Comparison of ENCODE assay signal across 10 mouse cellular contexts in the genomic region with DNA sequence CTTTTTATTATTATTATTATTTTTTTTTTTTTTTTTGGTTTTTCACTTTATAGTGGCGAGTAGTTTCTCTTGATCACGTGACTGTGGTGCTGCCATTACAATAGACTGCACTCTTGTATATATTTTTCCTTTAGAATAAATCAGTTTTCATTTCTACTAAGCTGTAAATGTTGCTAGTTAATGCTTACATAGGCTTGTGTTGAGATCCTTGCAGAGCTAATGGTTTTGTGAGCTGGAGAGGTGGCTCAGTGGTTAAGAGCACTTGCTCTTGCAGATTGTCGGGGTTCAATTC. TPM values are rescaled to one million over a fixed set of nuclear protein-coding genes. Genes with fewer than 3 reads are reported as not detected.
A peak's percentile ranks its signal among the peaks of the same experiment; 100 is the strongest.
DNase-seq lines count a peak whose midpoint lies in the region; ATAC-seq and TF ChIP-seq lines count a peak whose summit lies in the region.
"Had no signal": no experiment of that assay in that cellular context is flagged by ENCODE, and none has a peak within 500 bp of the region (broad histone marks: within the 10 kb centered on the region; RNA-seq: fewer than 3 reads in every experiment).

No protein-coding gene starts in this region.

- no peak for ATAC-seq in embryonic facial prominence, embryonic 12.5 days (ENCODE audit: insufficient number of reproducible peaks, insufficient read depth, low FRiP score, low TSS enrichment)
- ATAC-seq in intestine, embryonic 15.5 days: no peak
- no peak for ATAC-seq in neural tube, embryonic 12.5 days (ENCODE audit: low FRiP score, low read depth)

- H3K9me3 ChIP-seq in embryonic facial prominence, embryonic 12.5 days: no peaks in the 10 kb centered on the region
- no peaks in the 10 kb centered on the region for H3K9me3 ChIP-seq in intestine, embryonic 15.5 days
- H3K9me3 ChIP-seq in neural tube, embryonic 12.5 days: no peaks in the 10 kb centered on the region

- no peak for TF ChIP-seq CTCF in layer of hippocampus, adult 2 months (conservative IDR thresholded peaks at IDR 0.05)

- H3K27me3 ChIP-seq in embryonic facial prominence, embryonic 12.5 days: no peaks in the 10 kb centered on the region
- H3K27me3 ChIP-seq in intestine, embryonic 15.5 days (replicated peaks): no peaks in the 10 kb centered on the region
- no peaks in the 10 kb centered on the region for H3K27me3 ChIP-seq in neural tube, embryonic 12.5 days (replicated peaks)

- H3K9ac ChIP-seq in embryonic facial prominence, embryonic 12.5 days: no peak overlapping the region; the same call in 1 of the 2 replicates
- H3K9ac ChIP-seq in intestine, embryonic 15.5 days: no peak overlapping the region
- no peak overlapping the region for H3K9ac ChIP-seq in neural tube, embryonic 12.5 days

- 89% methylated on average over 3 of the region's 3 CpGs for WGBS in embryonic facial prominence, embryonic 12.5 days
- 75% methylated on average over 3 of the region's 3 CpGs for WGBS in intestine, embryonic 15.5 days
- WGBS in neural tube, embryonic 12.5 days: 76% methylated on average over 3 of the region's 3 CpGs

- H3K4me3 ChIP-seq in layer of hippocampus, adult 2 months: peak overlapping the region; percentile 70
- peak overlapping the region; percentile 77 for H3K4me3 ChIP-seq in embryonic facial prominence, embryonic 12.5 days
- H3K4me3 ChIP-seq in intestine, embryonic 15.5 days (replicated peaks): peak overlapping the region; percentile 58
- no peak overlapping the region for H3K4me3 ChIP-seq in neural tube, embryonic 12.5 days

- no peak for DNase-seq in layer of hippocampus, adult 2 months (ENCODE audit: low spot score in 2 of 2)
- no peak for DNase-seq in layer of hippocampus, adult 9-10 months (ENCODE audit: low spot score)
- no peak for DNase-seq in spleen, postnatal 4 days (ENCODE audit: low spot score in 2 of 2)
- DNase-seq in layer of hippocampus, adult 9-11 months: no peak
- no peak for DNase-seq in lung, adult 18-20 months

- H3K36me3 ChIP-seq in embryonic facial prominence, embryonic 12.5 days: no peaks in the 10 kb centered on the region
- peaks cover 5% of the 10 kb centered on the region; the same call in 1 of the 2 replicates for H3K36me3 ChIP-seq in intestine, embryonic 15.5 days
- H3K36me3 ChIP-seq in neural tube, embryonic 12.5 days: no peaks in the 10 kb centered on the region

- H3K4me1 ChIP-seq in embryonic facial prominence, embryonic 12.5 days: 0 out of 2 replicates have a peak, but pooled peaks cover 5% of the 10 kb centered on the region
- no peaks in the 10 kb centered on the region; the same call in 1 of the 2 replicates for H3K4me1 ChIP-seq in intestine, embryonic 15.5 days (replicated peaks)
- H3K4me1 ChIP-seq in neural tube, embryonic 12.5 days: 0 out of 2 replicates have a peak, but pooled peaks cover 8% of the 10 kb centered on the region

- H3K27ac ChIP-seq in layer of hippocampus, adult 2 months: peak overlapping the region; percentile 83
- H3K27ac ChIP-seq in embryonic facial prominence, embryonic 12.5 days: no peak overlapping the region
- H3K27ac ChIP-seq in intestine, embryonic 15.5 days: 0 out of 2 replicates have a peak overlapping the region, but pooled peaks have one; percentile 92
- H3K27ac ChIP-seq in neural tube, embryonic 12.5 days: no peak overlapping the region

- H3K4me2 ChIP-seq in embryonic facial prominence, embryonic 12.5 days (replicated peaks): peak overlapping the region; percentile 84
- H3K4me2 ChIP-seq in intestine, embryonic 15.5 days (replicated peaks): peak overlapping the region; percentile 81
- peak overlapping the region; percentile 96 for H3K4me2 ChIP-seq in neural tube, embryonic 12.5 days (replicated peaks)

RNA-seq across cellular contexts. Expression of a gene that starts 0.5 kb away (rescaled TPM):
- total RNA-seq in layer of hippocampus, adult 2 months (2021): 10 to 100 TPM; 13.0 to 13.7 TPM
- 25.3 and 30.9 TPM in 2 replicates for polyA plus RNA-seq in embryonic facial prominence, embryonic 12.5 days (2016; fragmentation: Nextera tagmentation; extraction: Ambion mirVana)
- 30.9 and 35.4 TPM in 2 replicates for polyA plus RNA-seq in intestine, embryonic 15.5 days (2015; fragmentation: Nextera tagmentation; extraction: Ambion mirVana)
- 15.4 and 18.2 TPM in 2 replicates for polyA plus RNA-seq in neural tube, embryonic 12.5 days (2016; fragmentation: Nextera tagmentation; extraction: Ambion mirVana)

RNA-seq across cellular contexts. Expression of a gene that starts 12.9 kb away (rescaled TPM):
- not detected for total RNA-seq in layer of hippocampus, adult 2 months (2021)
- polyA plus RNA-seq in embryonic facial prominence, embryonic 12.5 days (2016; fragmentation: Nextera tagmentation; extraction: Ambion mirVana): not detected in 2 replicates
- not detected in 2 replicates for polyA plus RNA-seq in intestine, embryonic 15.5 days (2015; fragmentation: Nextera tagmentation; extraction: Ambion mirVana)
- polyA plus RNA-seq in neural tube, embryonic 12.5 days (2016; fragmentation: Nextera tagmentation; extraction: Ambion mirVana): not detected in 2 replicates
- total RNA-seq: neutrophil, adult 5-6 weeks had no signal
- polyA plus RNA-seq: gonadal fat pad, adult 2 months had no signal

Comparison
In these comparisons a context has a peak if more than half of its experiments do, and no peak if none do; other contexts are left out.
1. H3K27ac ChIP-seq: peak in layer of hippocampus, adult 2 months (single experiment) and intestine, embryonic 15.5 days (single experiment); none in embryonic facial prominence, embryonic 12.5 days (single experiment) and neural tube, embryonic 12.5 days (single experiment).
2. Peak in every context shown above with its lines, with median percentiles within 50 percentile points of each other: H3K4me2 ChIP-seq.